Mouse (Mus musculus): ENCODE data around the gene Kxd1. TPM values are rescaled to one million over a fixed set of nuclear protein-coding genes. Genes with fewer than 3 reads are reported as not detected.
A peak's percentile ranks its signal among the peaks of the same experiment; 100 is the strongest.

The Kxd1 gene
- polyA plus RNA-seq, 1 experiment from 2014 or later: 36.2 TPM

- Histone ChIP-seq H3K4me3 (replicated peaks) (peak overlapping the region; percentile 89; the same call in 1 of the 2 replicates), H3K4me1 (replicated peaks) (peaks cover 49% of the 10 kb centered on the region), H3K36me3 (peaks cover 56% of the 10 kb centered on the region), H3K9ac (peak overlapping the region; percentile 96; the same call in 1 of the 2 replicates), H3K4me2 (peak overlapping the region; percentile 79), H3K27me3 (no peaks in the 10 kb centered on the region), H3K9me3 (replicated peaks) (no peaks in the 10 kb centered on the region), H3K27ac (peak overlapping the region; percentile 92)
- no peak for ATAC-seq (ENCODE audit: low read depth)
- 83% methylated on average over 2 of the region's 2 CpGs for WGBS (ENCODE audit: insufficient replicate concordance)
- no peak for DNase-seq
Observed at GRCm38 (mm10) chr8:70530314-70530713, 2.6 kb upstream of the Kxd1 start.

- 70% methylated on average over 3 of the region's 3 CpGs for WGBS (ENCODE audit: insufficient replicate concordance)
- peak overlapping the region; percentile 92 for H3K27ac ChIP-seq
Observed at GRCm38 (mm10) chr8:70529741-70530161, 2.0 kb upstream of the Kxd1 start.

GRCm38 (mm10) chr8:70529299-70529698 is 1.5 kb upstream of the Kxd1 start:
- ATAC-seq (ENCODE audit: low read depth) (no peak), DNase-seq (no peak)
- H3K4me2 ChIP-seq: peak overlapping the region; percentile 79
- H3K4me1 ChIP-seq (replicated peaks): peaks cover 52% of the 10 kb centered on the region
- H3K4me3 ChIP-seq (replicated peaks): peak overlapping the region; percentile 89
- WGBS (ENCODE audit: insufficient replicate concordance): 23% methylated on average over 5 of the region's 5 CpGs
- no peaks in the 10 kb centered on the region for H3K9me3 ChIP-seq (replicated peaks)
- peaks cover 46% of the 10 kb centered on the region for H3K36me3 ChIP-seq
- peak overlapping the region; percentile 92 for H3K27ac ChIP-seq
- peak overlapping the region; percentile 96 for H3K9ac ChIP-seq
- H3K27me3 ChIP-seq: no peaks in the 10 kb centered on the region

More at GRCm38 (mm10) chr8:70529741-70530161, 2.0 kb upstream of the Kxd1 start:
- peak overlapping the region; percentile 89 for H3K4me3 ChIP-seq (replicated peaks)
- peak overlapping the region; percentile 96 for H3K9ac ChIP-seq
- peaks cover 50% of the 10 kb centered on the region for H3K36me3 ChIP-seq
- peaks cover 49% of the 10 kb centered on the region for H3K4me1 ChIP-seq (replicated peaks)
- no peaks in the 10 kb centered on the region for H3K9me3 ChIP-seq (replicated peaks)
- DNase-seq: no peak
- H3K27me3 ChIP-seq: no peaks in the 10 kb centered on the region
- H3K4me2 ChIP-seq: peak overlapping the region; percentile 79
- ATAC-seq (ENCODE audit: low read depth): 0 out of 2 replicates have a peak, but pooled peaks have one; percentile 4

GRCm38 (mm10) chr8:70528182-70528797 is 534 bp upstream of the Kxd1 start:
- H3K27me3 ChIP-seq: no peaks in the 10 kb centered on the region
- ATAC-seq (ENCODE audit: low read depth) (no peak), DNase-seq (no peak)

GRCm38 (mm10) chr8:70527111-70527511 is 645 bp downstream of the Kxd1 start:
- Histone ChIP-seq H3K27me3 (no peaks in the 10 kb centered on the region), H3K4me3 (replicated peaks) (peak overlapping the region; percentile 89), H3K36me3 (peaks cover 24% of the 10 kb centered on the region), H3K9me3 (replicated peaks) (no peaks in the 10 kb centered on the region), H3K27ac (peak overlapping the region; percentile 92), H3K4me1 (replicated peaks) (peaks cover 64% of the 10 kb centered on the region), H3K4me2 (peak overlapping the region; percentile 79), H3K9ac (peak overlapping the region; percentile 96)
- WGBS (ENCODE audit: insufficient replicate concordance): 0% methylated on average over 8 of the region's 8 CpGs
- ATAC-seq (ENCODE audit: low read depth) (peak; percentile 42), DNase-seq (no peak)

More at GRCm38 (mm10) chr8:70528182-70528797, 534 bp upstream of the Kxd1 start:
- H3K4me1 ChIP-seq (replicated peaks): peaks cover 59% of the 10 kb centered on the region
- WGBS (ENCODE audit: insufficient replicate concordance): 10% methylated on average over 13 of the region's 13 CpGs
- H3K36me3 ChIP-seq: peaks cover 36% of the 10 kb centered on the region
- peak overlapping the region; percentile 92 for H3K27ac ChIP-seq
- peak overlapping the region; percentile 79 for H3K4me2 ChIP-seq
- H3K9me3 ChIP-seq (replicated peaks): no peaks in the 10 kb centered on the region
- H3K9ac ChIP-seq: peak overlapping the region; percentile 96
- H3K4me3 ChIP-seq (replicated peaks): peak overlapping the region; percentile 89

- Histone ChIP-seq H3K27me3 (no peaks in the 10 kb centered on the region), H3K27ac (peak overlapping the region; percentile 92), H3K36me3 (peaks cover 17% of the 10 kb centered on the region), H3K9ac (peak overlapping the region; percentile 83), H3K9me3 (replicated peaks) (no peaks in the 10 kb centered on the region), H3K4me2 (peak overlapping the region; percentile 75), H3K4me1 (replicated peaks) (peaks cover 48% of the 10 kb centered on the region), H3K4me3 (replicated peaks) (peak overlapping the region; percentile 68)
- ATAC-seq (ENCODE audit: low read depth) (peak; percentile 82), DNase-seq (peak; percentile 96)
- under 1% methylated on average over 48 of the region's 51 CpGs for WGBS (ENCODE audit: insufficient replicate concordance)
Observed at GRCm38 (mm10) chr8:70522592-70523403, 5.0 kb downstream of the Kxd1 start.

- peak overlapping the region; percentile 31; the same call in 1 of the 2 replicates for H3K27ac ChIP-seq
- no peaks in the 10 kb centered on the region for H3K27me3 ChIP-seq
- H3K4me2 ChIP-seq: no peak overlapping the region
- H3K4me3 ChIP-seq (replicated peaks): no peak overlapping the region
- peaks cover 38% of the 10 kb centered on the region for H3K36me3 ChIP-seq
- no peaks in the 10 kb centered on the region for H3K9me3 ChIP-seq (replicated peaks)
- ATAC-seq (ENCODE audit: low read depth) (no peak), DNase-seq (no peak)
- H3K4me1 ChIP-seq (replicated peaks): peaks cover 38% of the 10 kb centered on the region
- H3K9ac ChIP-seq: no peak overlapping the region
- 40% methylated on average over 2 of the region's 2 CpGs for WGBS (ENCODE audit: insufficient replicate concordance)
Observed at GRCm38 (mm10) chr8:70519606-70520005, 8.2 kb downstream of the Kxd1 start.

GRCm38 (mm10) chr8:70519043-70519442 is 8.7 kb downstream of the Kxd1 start:
- 83% methylated on average over 6 of the region's 6 CpGs for WGBS (ENCODE audit: insufficient replicate concordance)
- DNase-seq: no peak
- Histone ChIP-seq H3K4me3 (replicated peaks) (no peak overlapping the region), H3K9me3 (replicated peaks) (no peaks in the 10 kb centered on the region), H3K4me1 (replicated peaks) (peaks cover 34% of the 10 kb centered on the region), H3K9ac (no peak overlapping the region), H3K4me2 (no peak overlapping the region), H3K27me3 (no peaks in the 10 kb centered on the region), H3K36me3 (peaks cover 44% of the 10 kb centered on the region), H3K27ac (no peak overlapping the region)
- ATAC-seq (ENCODE audit: low read depth): no peak

- DNase-seq: no peak
- H3K4me2 ChIP-seq: no peak overlapping the region
- peak overlapping the region; percentile 11 for H3K27ac ChIP-seq
- 0 out of 2 replicates have a peak overlapping the region, but pooled peaks have one; percentile 16 for H3K9ac ChIP-seq
- peaks cover 36% of the 10 kb centered on the region for H3K4me1 ChIP-seq (replicated peaks)
- no peaks in the 10 kb centered on the region for H3K9me3 ChIP-seq (replicated peaks)
- 79% methylated on average over 10 of the region's 10 CpGs for WGBS (ENCODE audit: insufficient replicate concordance)
- no peak for ATAC-seq (ENCODE audit: low read depth)
- H3K4me3 ChIP-seq (replicated peaks): no peak overlapping the region
- H3K27me3 ChIP-seq: no peaks in the 10 kb centered on the region
- H3K36me3 ChIP-seq: peaks cover 54% of the 10 kb centered on the region
Observed at GRCm38 (mm10) chr8:70517940-70518643, 9.7 kb downstream of the Kxd1 start.

GRCm38 (mm10) chr8:70513441-70513840 is 14.3 kb downstream of the Kxd1 start:
- ATAC-seq (ENCODE audit: low read depth) (no peak), DNase-seq (no peak)
- Histone ChIP-seq H3K36me3 (peaks cover 58% of the 10 kb centered on the region), H3K27ac (peak overlapping the region; percentile 99; the same call in 1 of the 2 replicates), H3K9ac (no peak overlapping the region), H3K27me3 (no peaks in the 10 kb centered on the region), H3K4me1 (replicated peaks) (peaks cover 54% of the 10 kb centered on the region), H3K9me3 (replicated peaks) (no peaks in the 10 kb centered on the region), H3K4me2 (no peak overlapping the region), H3K4me3 (replicated peaks) (no peak overlapping the region)
- WGBS (ENCODE audit: insufficient replicate concordance): 66% methylated on average over 2 of the region's 2 CpGs

All from liver, embryonic 13.5 days (tissue).